Mouse (Mus musculus): ENCODE results near the gene Tdrd3.
A peak's percentile ranks its signal among the peaks of the same experiment; 100 is the strongest.

Tdrd3 gene

DNA sequence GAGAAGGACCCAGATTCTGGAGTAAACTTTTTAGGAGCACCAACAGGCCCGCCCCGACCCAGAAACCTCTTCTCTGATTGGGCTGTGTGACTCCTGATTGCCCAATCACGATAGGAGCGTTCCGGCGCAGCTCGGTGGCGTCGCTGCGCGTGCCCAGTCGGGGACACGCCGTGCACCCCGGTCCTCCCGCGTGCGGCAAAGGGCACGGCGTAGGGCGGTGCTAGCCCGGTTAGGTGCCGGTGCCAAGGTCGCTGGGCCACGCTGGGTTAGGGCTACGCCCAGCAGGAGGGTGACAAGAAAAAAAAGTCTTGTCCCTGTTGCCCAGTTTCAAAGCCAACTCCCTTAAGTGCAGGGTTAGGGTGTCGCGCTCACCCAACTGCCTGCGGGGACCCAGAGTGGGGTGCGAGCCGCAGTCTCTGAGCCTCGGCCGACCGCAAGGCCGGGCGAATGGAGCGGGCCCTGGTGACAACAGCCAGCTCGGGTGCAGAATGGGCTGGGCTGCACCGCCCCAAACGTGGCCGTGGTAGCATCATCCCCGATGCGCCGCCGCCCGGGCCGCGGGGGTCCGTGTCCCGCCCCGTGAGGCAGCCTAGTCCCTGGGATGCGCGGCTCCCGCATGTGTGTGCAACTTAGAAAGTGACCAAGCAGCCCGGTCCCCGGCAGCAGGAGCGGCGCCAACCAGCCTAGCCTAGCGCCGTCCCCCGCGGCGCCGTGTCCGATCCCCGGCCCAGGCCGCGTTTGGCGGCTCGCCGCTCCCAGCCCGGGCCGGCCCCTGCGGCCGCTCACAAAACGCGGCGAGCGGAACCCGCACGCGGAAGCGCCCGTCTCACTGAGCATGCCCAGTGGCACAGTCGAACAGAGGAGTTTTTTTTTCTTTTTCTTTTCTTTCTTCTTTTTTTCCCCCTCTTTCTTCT is at the start of gene Tdrd3:
TSS of gene Tdrd3 (plus strand) at position 832 of the 914 bp plus-strand sequence.
- DNase-seq (ENCODE audit: low spot score): peak; percentile 94

DNA sequence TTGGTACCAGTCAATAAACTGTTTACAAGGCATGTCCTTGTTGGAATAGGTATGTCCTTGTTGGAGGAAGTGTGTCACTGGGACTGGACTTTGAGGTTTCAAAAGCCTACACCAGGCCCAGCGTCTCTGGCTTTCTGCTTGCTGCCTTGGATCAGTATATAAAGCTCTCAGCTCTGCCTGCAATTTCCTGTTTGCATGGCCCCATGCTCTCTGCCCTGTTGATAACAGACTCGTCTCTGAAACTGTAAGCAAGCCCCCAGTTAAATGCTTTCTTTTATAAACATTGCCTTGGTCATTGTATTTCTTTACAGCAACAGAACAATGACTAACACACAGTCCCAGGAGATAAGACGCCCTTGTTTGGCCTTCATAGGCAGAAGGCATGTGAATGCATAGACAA is 49.3 kb upstream of the Tdrd3 start:
- no peak for DNase-seq (ENCODE audit: low spot score)

DNA sequence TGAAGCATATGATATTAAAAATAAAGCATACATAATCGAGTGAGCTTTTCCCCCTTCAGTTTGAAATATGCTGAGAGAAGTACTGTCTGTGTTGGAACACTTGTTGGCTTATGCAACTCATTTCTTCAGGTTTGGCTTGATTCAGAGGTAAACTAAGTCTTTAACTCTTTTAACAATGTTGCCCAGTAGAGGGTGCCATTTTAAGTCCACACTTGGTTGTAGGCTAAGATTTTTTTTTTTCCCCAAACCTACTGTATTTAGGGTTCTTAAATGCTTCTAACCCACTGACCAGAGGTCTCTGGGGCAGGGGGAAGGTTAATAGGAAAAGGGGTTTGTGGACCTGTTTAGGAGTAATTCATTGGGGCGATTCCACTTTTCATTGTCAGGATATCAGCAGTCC is 33.4 kb upstream of the Tdrd3 start:
- DNase-seq (ENCODE audit: low spot score): no peak

DNA sequence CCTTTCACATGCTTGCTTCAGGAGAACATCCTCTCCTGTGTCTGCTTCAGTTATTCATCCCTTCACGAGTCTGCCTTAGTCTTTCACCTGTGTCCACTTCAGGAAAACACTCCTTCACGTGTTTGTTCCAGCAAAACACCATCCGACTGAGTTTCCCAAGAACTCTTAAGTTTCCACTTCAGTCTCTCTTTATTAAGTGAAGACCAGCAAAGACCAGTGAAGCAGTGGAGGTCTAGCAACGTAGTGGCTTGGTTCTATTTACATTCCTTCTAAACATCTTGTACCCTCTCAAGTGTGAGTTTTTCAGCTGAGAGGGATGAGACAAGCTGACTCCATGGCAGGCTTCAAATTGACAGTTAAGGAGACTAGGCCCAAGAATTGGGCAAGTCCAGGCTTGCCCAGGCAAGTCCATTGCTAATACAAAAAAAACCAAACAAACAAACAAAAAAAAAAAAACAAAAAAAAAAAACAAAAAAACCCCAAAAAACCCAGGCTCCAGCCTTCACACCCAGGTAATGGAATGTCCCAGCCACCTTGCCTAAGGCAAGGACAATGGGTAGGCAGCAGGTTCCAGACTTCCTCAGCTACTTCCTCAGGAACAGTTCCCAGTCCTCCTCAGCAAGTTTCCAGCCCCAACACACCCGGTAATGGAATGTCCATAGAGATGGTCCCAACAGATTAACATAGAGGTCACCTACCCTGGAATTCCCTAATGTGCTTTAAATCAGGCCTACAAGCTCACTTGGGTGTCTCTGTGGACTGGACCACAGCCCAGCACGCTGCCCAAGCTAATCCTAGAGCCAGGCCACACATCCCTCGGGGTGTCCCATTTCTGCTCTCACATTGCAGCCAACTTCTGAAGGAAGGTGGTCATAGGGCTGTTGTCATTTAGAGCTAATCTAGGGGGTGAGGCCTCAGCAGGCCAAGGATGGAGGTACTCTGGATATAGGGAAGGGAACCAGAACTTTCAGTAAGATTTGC is 31.9 kb upstream of the Tdrd3 start:
- DNase-seq (ENCODE audit: low spot score): no peak

DNA sequence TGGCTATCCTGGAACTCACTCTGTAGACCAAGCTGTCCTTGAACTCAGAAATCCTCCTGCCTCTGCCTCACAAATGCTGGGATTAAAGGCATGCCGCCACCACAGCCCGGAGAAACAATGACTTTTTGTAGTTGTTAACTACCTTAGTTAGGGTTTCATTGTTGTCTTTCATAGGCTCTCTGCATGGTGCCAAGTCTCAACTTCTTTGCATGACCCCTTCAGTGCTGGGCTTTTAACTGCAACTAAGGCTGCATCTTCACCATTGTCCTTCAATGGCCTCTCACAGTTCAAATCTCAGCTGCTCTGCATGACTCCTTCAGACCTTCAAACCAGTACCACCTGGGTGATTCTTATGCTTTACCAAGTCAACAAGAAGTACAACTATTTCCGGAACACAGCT is 23.3 kb upstream of the Tdrd3 start:
- no peak for DNase-seq (ENCODE audit: low spot score)

DNA sequence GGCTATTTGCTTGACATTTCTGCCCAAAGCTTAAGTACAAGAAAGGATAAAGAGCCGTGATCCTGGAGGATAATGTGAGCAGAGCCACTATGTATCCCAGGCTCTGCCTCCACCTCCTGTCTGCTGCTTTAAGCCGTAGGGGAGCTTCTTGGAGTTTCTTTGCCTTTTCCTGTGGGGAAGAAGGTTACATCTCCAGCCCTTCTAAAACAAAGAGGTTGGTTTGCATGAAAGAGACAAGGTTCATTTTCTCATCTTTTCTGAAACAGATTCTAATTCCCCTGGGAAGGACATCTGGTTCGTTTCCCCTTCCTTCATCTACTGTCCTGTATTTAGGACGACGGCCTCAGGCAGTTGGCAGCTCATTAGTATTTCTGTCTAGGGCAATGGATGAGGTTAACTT is 19.8 kb upstream of the Tdrd3 start:
- DNase-seq (ENCODE audit: low spot score): no peak

DNA sequence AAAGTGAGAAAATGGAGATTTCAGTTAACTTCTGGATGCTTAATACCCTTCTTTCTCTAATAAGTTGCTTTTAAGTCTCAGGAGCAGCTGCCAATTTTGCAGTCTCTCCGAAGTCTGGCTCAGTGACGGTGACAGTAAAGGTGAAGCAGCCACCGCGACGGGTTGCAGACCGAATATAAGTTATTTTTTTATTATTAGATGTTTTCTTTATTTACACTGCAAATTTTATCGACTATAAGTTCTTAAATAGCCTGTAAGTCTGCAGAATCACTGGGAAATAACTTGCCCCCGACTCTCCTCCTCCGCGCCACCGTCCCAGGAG is 992 bp upstream of the Tdrd3 start:
- no peak for DNase-seq (ENCODE audit: low spot score)

DNA sequence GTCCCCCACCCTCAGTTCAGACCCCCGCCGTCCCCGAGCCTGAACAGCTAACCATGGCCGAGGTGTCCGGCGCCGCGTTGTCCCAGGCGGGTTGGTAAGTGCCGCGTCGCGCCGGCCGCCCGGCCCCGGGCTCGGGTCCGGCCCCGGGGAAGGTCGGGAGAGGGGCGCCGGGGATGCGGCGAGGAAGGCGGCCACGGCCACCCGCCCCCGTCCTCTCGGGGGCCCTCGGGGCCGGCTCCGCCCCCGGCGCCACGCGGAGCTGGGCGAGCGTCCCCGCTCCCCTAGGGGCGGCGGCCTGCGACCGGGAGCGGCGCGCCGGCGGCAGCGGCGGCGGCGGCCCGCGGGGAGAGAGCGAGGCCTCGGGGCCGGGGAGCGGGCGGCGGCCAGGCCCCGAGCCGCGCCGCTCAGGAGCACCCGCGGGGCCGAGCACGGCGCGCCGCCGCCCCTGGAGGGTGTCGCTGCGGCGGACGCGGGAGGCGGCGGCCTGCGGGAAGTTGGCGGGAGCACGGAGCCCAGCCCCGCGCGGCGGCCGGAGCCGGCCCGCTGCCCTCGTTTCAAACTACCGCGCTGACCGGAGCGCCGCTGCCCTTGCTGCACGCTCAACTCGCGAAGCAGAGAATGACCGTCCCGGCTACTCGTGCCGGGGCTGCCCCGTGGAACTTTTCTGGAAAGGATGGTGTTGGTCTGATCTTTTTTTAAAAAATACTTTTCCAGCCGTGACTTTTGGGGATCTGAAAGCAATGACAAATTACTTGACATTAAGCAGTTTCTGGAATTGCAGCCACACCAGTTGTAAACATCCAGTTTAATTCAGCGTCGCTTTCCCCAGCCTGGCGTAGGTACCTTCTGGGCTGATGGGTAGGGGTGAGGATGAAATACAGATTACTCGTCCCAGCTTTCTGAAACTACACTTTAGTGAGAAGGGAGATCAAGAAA is 584 bp downstream of the Tdrd3 start:
- DNase-seq (ENCODE audit: low spot score): peak; percentile 59

DNA sequence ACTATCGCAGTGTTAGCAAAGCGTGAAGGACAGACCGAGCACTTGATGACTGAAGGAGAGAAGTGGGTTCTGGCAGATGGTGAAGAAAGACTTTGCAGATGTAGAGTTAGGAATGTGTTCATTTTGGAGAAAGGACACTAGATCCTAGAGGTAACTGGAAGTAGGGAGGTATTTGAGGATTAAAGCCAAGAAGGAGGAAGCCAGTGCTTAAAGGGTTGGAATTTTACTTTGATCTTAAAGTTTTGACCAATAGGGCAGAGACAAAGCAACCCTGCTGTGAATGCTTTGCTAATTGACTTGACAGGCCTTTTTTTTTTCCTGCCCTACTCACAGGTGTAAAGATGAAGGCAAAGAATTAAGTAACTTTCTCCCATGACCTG is 1.2 kb downstream of the Tdrd3 start:
- DNase-seq (ENCODE audit: low spot score): no peak

DNA sequence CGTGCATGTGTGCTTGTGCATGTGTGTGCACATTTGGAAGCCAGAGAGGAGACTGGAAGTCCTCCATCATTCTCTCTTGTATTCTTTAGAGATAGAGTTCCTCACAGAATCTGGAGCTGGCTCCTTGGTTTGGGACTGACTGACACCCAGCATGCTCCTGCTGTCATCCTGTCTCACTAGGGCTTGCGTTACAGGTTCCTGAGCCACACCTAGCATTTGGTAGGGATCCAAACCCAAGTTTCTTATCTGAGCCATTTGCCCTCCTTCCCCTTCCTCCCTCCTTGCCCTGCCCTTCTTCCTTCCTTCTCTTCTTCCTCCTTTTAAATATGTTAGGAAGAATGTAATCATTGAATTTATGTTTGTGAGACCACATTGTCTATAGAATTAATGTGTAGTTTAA is 3.3 kb downstream of the Tdrd3 start:
- no peak for DNase-seq (ENCODE audit: low spot score)

DNA sequence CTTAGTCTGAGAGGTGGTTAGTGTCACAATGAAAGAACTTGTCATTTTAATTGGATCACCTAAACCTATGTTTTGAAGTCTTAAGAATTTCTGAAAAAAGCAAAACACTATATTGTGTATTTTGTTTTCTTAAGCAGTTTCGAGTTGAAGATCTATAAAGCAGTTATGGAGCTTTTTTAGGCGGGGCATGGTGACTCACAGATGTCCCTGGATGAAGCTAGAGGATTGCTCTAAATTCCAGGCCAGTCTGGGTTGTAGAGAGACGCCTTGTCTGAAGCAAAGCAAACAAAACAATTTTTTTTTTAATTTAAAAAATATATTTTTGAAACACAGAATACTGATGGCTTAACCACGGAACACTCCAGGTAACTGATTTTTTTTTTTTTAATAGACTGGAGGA is 4.1 kb downstream of the Tdrd3 start:
- DNase-seq (ENCODE audit: low spot score): no peak

DNA sequence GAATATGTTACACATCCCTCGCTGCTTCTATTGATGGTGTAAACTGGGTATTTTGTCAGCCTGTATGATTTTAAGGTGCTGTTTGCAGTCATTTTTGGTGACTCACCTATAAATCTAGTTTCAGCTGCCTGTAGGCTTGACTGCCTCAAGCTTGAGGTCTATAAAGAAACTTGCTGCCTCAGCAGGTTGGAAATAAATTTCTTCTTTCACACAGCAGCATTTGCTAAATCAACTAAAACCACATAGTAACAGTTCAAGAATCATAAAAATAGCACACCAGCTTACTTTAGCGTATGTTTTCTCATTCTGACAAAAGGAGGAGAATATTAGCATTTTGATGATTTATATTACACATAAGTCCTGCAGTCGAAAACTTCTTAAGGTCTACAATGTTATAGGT is 6.0 kb downstream of the Tdrd3 start:
- DNase-seq (ENCODE audit: low spot score): no peak

DNA sequence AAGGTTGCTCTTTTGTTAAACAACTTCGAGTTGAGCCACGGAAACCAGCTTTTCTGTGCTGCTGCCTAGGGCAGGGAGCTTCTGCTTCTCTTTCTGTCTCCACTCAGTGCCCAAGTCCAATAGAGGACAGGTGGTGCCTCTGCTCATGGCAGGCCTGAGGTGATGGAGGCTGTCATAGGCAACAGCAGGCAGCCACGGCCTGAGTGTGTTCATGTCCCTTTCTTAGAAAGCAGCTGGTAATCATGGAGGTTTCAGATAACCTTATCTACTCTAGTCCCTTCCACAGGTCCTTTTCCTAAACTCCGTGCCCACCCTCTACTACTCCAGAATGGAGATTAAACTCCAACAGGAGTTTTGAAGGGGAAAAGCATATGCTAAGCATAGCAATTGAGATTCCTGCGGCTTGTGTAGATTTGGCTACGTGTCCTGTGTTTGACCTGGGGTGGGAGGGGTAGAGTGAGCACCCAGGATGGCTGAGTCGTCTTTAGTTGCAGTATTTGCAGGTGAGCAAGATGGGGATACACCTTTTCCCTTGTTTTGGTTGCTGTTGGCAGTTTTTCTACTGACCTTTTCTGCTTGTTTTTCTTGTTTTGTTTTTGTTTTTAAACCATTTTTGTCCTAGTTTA is 10.0 kb downstream of the Tdrd3 start:
- no peak for DNase-seq (ENCODE audit: low spot score)

DNA sequence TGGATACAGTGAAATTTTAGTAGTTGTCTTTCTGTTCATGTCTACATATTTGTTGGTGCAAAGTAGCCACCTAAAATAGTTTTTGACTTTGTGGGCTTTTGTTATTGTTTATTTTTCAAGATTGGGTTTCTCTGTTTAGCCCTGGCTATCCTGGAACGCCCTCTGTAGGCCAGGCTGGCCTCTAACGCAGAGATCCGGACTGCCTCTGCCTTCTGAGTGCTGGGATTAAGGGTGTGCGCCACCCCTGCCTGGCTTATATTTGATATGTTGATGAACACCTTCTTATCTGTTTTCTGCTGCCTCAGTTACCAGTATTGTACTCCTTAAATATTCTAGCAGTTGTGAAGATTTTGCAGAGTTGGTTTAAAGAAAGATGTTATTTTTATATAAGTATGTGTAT is 10.6 kb downstream of the Tdrd3 start:
- no peak for DNase-seq (ENCODE audit: low spot score)

DNA sequence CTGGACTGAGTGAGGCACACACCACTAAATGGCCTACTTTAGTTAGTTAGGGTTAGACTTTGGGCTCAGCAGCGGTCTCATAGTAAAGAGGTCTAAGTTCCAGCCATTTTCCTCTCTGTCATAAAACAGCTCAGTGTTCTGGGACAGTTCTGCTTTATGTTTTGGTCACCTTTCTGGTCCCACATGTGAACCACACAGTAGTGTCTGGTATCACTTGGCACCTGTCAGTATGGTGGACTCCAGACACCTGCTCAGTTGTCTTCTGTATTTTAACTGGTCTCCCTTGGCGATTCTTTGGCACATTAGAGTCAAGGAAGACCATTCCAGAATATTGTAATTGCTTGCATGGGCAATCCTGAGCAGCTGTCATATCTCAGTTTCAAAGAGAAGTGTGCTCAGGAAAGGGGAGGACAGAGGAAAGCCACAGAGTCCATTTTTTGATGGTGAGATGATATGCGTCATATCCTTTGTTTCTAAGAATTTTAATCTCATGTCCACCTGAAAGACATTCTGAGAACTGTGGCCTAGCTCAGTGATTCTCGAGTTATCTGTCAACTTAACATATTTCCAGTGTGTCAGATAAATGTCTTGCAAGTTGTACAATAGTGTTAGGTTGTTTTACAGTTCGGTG is 11.3 kb downstream of the Tdrd3 start:
- DNase-seq (ENCODE audit: low spot score): no peak

DNA sequence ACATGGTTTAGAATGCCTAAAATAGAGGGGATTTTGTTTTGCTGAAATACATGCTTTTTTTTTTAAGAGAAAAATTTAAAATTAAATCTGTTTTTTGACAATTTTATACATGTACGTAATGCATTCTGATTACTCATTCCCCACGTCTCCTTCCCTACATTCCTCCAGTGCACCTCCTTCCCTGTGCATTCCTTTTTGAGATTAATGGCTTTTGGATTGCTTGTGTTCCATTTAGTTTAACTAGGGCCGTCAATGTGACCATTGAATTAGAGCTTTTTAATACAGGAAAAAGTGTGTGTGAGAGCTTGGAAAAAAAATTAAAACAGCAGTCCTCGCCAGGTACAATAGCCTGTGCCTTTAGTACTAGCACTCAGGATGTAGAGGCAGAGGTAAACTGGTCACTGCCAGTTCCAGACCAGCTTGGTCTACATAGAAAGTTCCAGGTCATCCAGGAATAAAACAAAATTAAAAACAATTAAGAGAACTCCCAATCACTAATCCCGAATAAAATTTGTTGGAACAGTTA is 17.0 kb downstream of the Tdrd3 start:
- DNase-seq (ENCODE audit: low spot score): no peak

DNA sequence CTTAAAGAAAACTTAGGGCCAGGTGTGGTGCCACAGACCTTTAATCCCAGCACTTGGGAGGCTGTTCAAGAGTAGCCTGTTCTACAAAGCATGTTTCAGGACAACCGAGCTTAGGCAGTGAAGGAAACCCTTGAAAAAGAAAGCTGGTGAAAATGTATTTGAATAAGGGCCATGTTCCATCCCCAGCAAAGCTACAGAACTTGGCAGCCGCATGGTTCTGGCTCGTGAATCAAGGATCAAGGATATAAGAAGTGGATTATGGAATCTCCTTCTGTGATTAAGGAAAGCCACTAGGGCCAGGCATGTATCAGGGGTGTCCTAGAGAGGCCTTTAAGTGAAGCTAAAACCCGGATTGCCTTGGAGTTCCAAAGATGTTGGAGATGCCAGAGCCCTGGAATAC is 18.9 kb downstream of the Tdrd3 start:
- DNase-seq (ENCODE audit: low spot score): no peak

DNA sequence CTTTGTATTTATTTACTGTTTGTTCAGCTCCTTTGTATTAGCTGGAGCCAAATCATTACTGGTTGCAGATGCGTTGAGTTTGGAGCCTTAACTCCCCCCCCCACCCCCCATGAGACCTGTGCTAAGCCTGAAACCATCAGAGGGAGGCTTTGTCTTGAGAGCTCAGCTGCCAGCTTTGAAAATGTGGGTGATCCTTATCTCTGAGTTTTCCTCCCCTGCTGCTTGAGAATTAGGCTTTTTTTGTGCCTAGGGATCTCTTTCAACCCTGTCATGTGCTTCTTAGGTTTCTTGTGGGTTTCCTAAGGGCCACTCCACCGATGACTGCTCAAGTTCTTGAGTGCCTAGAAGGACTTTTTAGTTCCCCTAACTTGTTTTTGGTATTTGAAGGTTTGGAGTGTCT is 23.3 kb downstream of the Tdrd3 start:
- no peak for DNase-seq (ENCODE audit: low spot score)

DNA sequence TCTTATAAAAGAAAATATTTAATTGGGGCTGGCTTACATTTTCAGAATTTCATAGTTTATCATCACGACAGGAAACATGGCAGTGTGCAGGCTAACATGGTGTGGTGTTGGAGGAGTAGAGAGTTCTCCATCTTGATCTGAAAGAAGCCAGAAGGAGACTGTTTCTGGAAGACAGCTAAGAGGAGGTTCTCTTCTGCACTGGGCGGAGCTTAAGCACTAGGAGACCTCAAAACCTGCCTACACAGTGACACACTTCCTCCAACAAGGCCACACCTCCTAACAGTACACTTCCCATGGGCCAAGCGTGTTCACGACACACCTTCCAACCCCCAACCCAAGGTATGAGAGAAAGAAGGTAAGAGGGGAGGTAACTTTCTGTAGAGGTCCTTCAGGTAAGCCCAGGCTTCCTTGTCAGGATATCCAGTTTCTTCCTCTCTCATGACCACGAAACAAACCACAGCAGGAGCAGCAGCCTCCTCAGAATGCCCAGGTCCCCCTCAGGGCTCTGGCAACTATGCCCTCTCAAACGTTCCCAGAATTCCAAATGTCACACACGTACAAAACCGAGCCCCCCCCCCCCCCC is 30.0 kb downstream of the Tdrd3 start:
- no peak for DNase-seq (ENCODE audit: low spot score)

DNA sequence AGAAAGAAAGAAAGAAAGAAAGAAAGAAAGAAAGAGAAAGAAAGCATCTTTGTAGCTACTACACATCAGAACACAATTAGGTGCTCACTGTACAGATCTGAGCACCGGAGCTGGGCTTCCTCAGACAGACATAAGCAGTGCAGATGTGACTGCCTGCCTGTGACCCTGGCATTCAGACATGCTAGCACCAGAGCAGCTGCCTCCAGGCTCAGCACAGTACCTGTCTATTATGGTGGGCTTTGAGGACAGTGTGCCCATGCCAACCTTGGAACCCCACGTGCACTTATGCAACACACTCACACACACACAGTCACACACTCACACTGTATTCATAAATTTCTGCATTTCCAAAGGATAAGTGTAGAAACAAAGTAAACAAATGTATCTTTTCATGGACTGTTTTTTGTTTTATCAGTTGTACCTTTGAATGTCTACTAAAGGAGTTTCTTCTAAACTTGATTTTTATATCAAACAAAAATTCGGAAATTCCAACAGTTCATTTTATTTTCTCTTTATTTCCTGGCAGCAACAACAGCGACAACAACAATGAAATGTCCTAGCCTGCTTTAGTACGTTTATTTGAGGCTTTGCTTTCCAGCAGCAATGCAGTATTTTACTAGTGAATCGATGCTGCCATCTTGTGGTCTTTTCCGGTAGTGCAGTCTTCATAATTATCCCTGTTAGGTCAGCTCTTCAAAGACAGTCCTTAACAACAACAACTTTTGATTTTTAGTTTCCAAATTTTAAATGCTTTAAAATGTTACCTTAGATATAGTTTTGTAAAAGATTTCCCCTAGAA is 35.4 kb downstream of the Tdrd3 start:
- DNase-seq (ENCODE audit: low spot score): peak; percentile 70
